Mouse (Mus musculus) MEL (cell line): Measurements from ENCODE around the gene Nme9. TPM values are rescaled to one million over a fixed set of nuclear protein-coding genes. Genes with fewer than 3 reads are reported as not detected.

ENCODE experiments used
- DNase-seq: peaks from one replicate; pipeline ENCODE4 v3.0.0; 2011; ENCODE audit warnings: low read depth, low spot score
- H3K27ac ChIP-seq: 2 replicates; pipeline ENCODE4 v1.5.1; 2012; ENCODE audit warnings: low read depth, mild to moderate bottlenecking, control low read depth, low read length, moderate library complexity; ENCODE audit not compliant: control insufficient read depth
- H3K27me3 ChIP-seq, 2 experiments: fragments of 150-350 bp in 1 of 2; sonication (generic) in 1 of 2; 2 replicates each; pipeline ENCODE4 v1.6.1; 2012; ENCODE audit warnings: low read length in 2 of 2, mild to moderate bottlenecking in 2 of 2, improper control_type of control experiment in 1 of 2, moderate library complexity in 1 of 2; ENCODE audit not compliant: insufficient read depth in 2 of 2, control insufficient read depth in 1 of 2
- H3K36me3 ChIP-seq, 2 experiments: 2 replicates each; pipeline ENCODE4 v1.6.1; 2012 to 2014; ENCODE audit warnings: low read length in 2 of 2, improper control_type of control experiment in 1 of 2, inconsistent platforms in 1 of 2, mild to moderate bottlenecking in 1 of 2; ENCODE audit not compliant: insufficient read depth in 2 of 2, control insufficient read depth in 1 of 2
- H3K4me1 ChIP-seq, 2 experiments: fragments of 150-350 bp in 1 of 2; sonication (generic) in 1 of 2; 2 replicates each; pipeline ENCODE4 v1.6.1; 2012; ENCODE audit warnings: low read length in 2 of 2, improper control_type of control experiment in 1 of 2, mild to moderate bottlenecking in 1 of 2; ENCODE audit not compliant: insufficient read depth in 2 of 2, control insufficient read depth in 1 of 2
- H3K4me3 ChIP-seq, 2 experiments: fragments of 150-350 bp in 1 of 2; sonication (generic) in 1 of 2; 2 replicates each; pipeline ENCODE4 v1.5.1; 2012; ENCODE audit warnings: low read depth in 2 of 2, low read length in 2 of 2, mild to moderate bottlenecking in 2 of 2, moderate library complexity in 2 of 2, control low read depth in 1 of 2, improper control_type of control experiment in 1 of 2; ENCODE audit not compliant: control insufficient read depth in 1 of 2, insufficient read depth in 1 of 2
- H3K79me2 ChIP-seq: 2 replicates; pipeline ENCODE4 v1.6.1; 2012; ENCODE audit warnings: mild to moderate bottlenecking, low read length, moderate library complexity; ENCODE audit not compliant: control insufficient read depth, poor library complexity, insufficient read depth
- H3K9ac ChIP-seq: 2 replicates; pipeline ENCODE4 v1.6.1; 2012; ENCODE audit warnings: low read depth, mild to moderate bottlenecking, control low read depth, low read length, moderate library complexity; ENCODE audit not compliant: control insufficient read depth, poor library complexity, severe bottlenecking
- H3K9me3 ChIP-seq: fragments of 150-350 bp; sonication (generic); replicated peaks from 2 replicates; pipeline ENCODE4 v1.6.1; 2012; ENCODE audit warnings: mild to moderate bottlenecking, low read length, improper control_type of control experiment, moderate library complexity; ENCODE audit not compliant: insufficient read depth
- CHD2 ChIP-seq: IDR thresholded peaks from 2 replicates; pipeline ENCODE4 v1.6.1; 2011; ENCODE audit warnings: low read length, improper control_type of control experiment
- E2F4 ChIP-seq: IDR thresholded peaks from 2 replicates; pipeline ENCODE4 v1.6.1; 2011; ENCODE audit warnings: low read depth, low read length, improper control_type of control experiment, borderline replicate concordance
- ETS1 ChIP-seq: IDR thresholded peaks from 2 replicates; pipeline ENCODE4 v1.6.1; 2012; ENCODE audit warnings: low read depth, mild to moderate bottlenecking, inconsistent platforms, low read length, improper control_type of control experiment, moderate library complexity
- GATA1 ChIP-seq: IDR thresholded peaks from 2 replicates; pipeline ENCODE4 v1.6.1; 2011; ENCODE audit warnings: low read depth, low read length, improper control_type of control experiment
- JUND ChIP-seq: IDR thresholded peaks from 2 replicates; pipeline ENCODE4 v1.6.1; 2011; ENCODE audit warnings: low read depth, mild to moderate bottlenecking, improper control_type of control experiment, low read length
- MAX ChIP-seq: IDR thresholded peaks from 2 replicates; pipeline ENCODE4 v1.6.1; 2011; ENCODE audit warnings: low read length, improper control_type of control experiment
- MYC ChIP-seq: IDR thresholded peaks from 2 replicates; pipeline ENCODE4 v1.6.1; 2011; ENCODE audit warnings: low read depth, mild to moderate bottlenecking, low read length, improper control_type of control experiment, moderate library complexity
- NELFE ChIP-seq: IDR thresholded peaks from 2 replicates; pipeline ENCODE4 v1.6.1; 2011; ENCODE audit warnings: low read depth, low read length, improper control_type of control experiment
- NRF1 ChIP-seq: IDR thresholded peaks from 2 replicates; pipeline ENCODE4 v1.6.1; 2014; ENCODE audit warnings: low read depth, mild to moderate bottlenecking, inconsistent platforms, low read length, improper control_type of control experiment, moderate library complexity; ENCODE audit not compliant: poor library complexity, insufficient read depth, severe bottlenecking
- POLR2AphosphoS2 ChIP-seq: IDR thresholded peaks from 2 replicates; pipeline ENCODE4 v1.6.1; 2011; ENCODE audit warnings: low read length, improper control_type of control experiment
- POLR2AphosphoS5 ChIP-seq: IDR thresholded peaks from 2 replicates; pipeline ENCODE4 v1.6.1; 2012; ENCODE audit warnings: low read depth, borderline replicate concordance, mild to moderate bottlenecking, inconsistent platforms, low read length, moderate library complexity, mixed read lengths
- RAD21 ChIP-seq: IDR thresholded peaks from 2 replicates; pipeline ENCODE4 v1.6.1; 2011; ENCODE audit warnings: mild to moderate bottlenecking, low read depth, low read length, improper control_type of control experiment
- RCOR1 ChIP-seq: IDR thresholded peaks from 2 replicates; pipeline ENCODE4 v1.6.1; 2012; ENCODE audit warnings: low read depth, mild to moderate bottlenecking, inconsistent platforms, low read length, improper control_type of control experiment
- SIN3A ChIP-seq: IDR thresholded peaks from 2 replicates; pipeline ENCODE4 v1.6.1; 2012; ENCODE audit warnings: low read length, improper control_type of control experiment, inconsistent platforms
- TAL1 ChIP-seq: IDR thresholded peaks from 2 replicates; pipeline ENCODE4 v1.6.1; 2012; ENCODE audit warnings: mild to moderate bottlenecking, inconsistent platforms, low read length, moderate library complexity, mixed read lengths
- TBP ChIP-seq: IDR thresholded peaks from 2 replicates; pipeline ENCODE4 v1.8.0; 2011; ENCODE audit warnings: low read depth, low read length, improper control_type of control experiment
- UBTF ChIP-seq: IDR thresholded peaks from 2 replicates; pipeline ENCODE4 v1.6.1; 2012; ENCODE audit warnings: low read depth, mild to moderate bottlenecking, inconsistent platforms, low read length, improper control_type of control experiment, moderate library complexity, borderline replicate concordance; ENCODE audit not compliant: insufficient read depth
- ZKSCAN1 ChIP-seq: IDR thresholded peaks from 2 replicates; pipeline ENCODE4 v1.6.1; 2012; ENCODE audit warnings: low read depth, mild to moderate bottlenecking, inconsistent platforms, low read length, improper control_type of control experiment, moderate library complexity
- ZMIZ1 ChIP-seq: IDR thresholded peaks from 2 replicates; pipeline ENCODE4 v1.6.1; 2012; ENCODE audit warnings: low read depth, mild to moderate bottlenecking, inconsistent platforms, low read length, improper control_type of control experiment, moderate library complexity
- ZNF384 ChIP-seq: IDR thresholded peaks from 2 replicates; pipeline ENCODE4 v1.6.1; 2012; ENCODE audit warnings: low read depth, mild to moderate bottlenecking, inconsistent platforms, low read length, improper control_type of control experiment
- polyA plus RNA-seq, 2 experiments: library from polyadenylated mRNA; stranded (reverse) in 1 of 2; unstranded in 1 of 2; fragments of >175 nt in 1 of 2; fragments of >200 nt in 1 of 2; gene quantifications; 2 replicates each; pipeline versions ENCODE4 v1.2.1 to v1.2.4; 2012; ENCODE audit warnings: low replicate concordance in 2 of 2, low read depth in 1 of 2; ENCODE audit not compliant: insufficient read length in 2 of 2, insufficient read depth in 1 of 2, missing spikeins in 1 of 2
- total RNA-seq: library from RNA; depleted of rRNA; stranded (reverse); fragments of 300-350 nt; gene quantifications from 2 replicates; pipeline ENCODE4 v1.2.3, GENCODE M21; 2012

Nme9 gene
- total and polyA plus RNA-seq, 3 experiments, result 0.40 to 0.92 TPM; not detected in 1

GRCm38 (mm10) chr9:99428601-99429331 is 22.5 kb upstream of the Nme9 start:
- Histone ChIP-seq H3K79me2 (no peaks in the 10 kb centered on the region), H3K9ac (no peak overlapping the region), H3K4me1 (no peaks in the 10 kb centered on the region), H3K4me3 (no peak overlapping the region), H3K36me3 (no peaks in the 10 kb centered on the region), H3K27ac (no peak overlapping the region)
- TF ChIP-seq SIN3A (no peak), GATA1 (no peak), MYC (no peak), ZNF384 (no peak), TBP (no peak), RAD21 (no peak), NRF1 (no peak), UBTF (no peak), ZKSCAN1 (no peak), ZMIZ1 (no peak)
- TF ChIP-seq, all 39 proteins: peak for 0
- Histone ChIP-seq H3K27me3 (peaks cover 0 to 8% of the 10 kb centered on the region in 2 experiments; a peak in 1 of 4 replicates), H3K9me3 (no peaks in the 10 kb centered on the region)
- DNase-seq, result no peak

- DNase-seq, result no peak
- TF ChIP-seq POLR2AphosphoS2, result no peak
- TF ChIP-seq NRF1, result no peak
- TF ChIP-seq RCOR1, result no peak
- no peak for TF ChIP-seq UBTF
- TF ChIP-seq MAX, result no peak
- TF ChIP-seq JUND, result no peak
- no peak for TF ChIP-seq NELFE
- no peak for TF ChIP-seq E2F4
- no peak for TF ChIP-seq TAL1
- TF ChIP-seq POLR2AphosphoS5, result no peak
- TF ChIP-seq ETS1, result no peak
- TF ChIP-seq TBP, result no peak
- TF ChIP-seq CHD2, result no peak
- no peak for TF ChIP-seq ZMIZ1
- TF ChIP-seq SIN3A, result no peak
- H3K79me2 ChIP-seq, result no peaks in the 10 kb centered on the region
- no peaks in the 10 kb centered on the region for H3K4me1 ChIP-seq
- no peaks in the 10 kb centered on the region for H3K9me3 ChIP-seq
- H3K9ac ChIP-seq, result no peak overlapping the region
- H3K27ac ChIP-seq, result no peak overlapping the region
- H3K27me3 ChIP-seq, result peaks cover 0 to 8% of the 10 kb centered on the region in 2 experiments; a peak in 1 of 4 replicates
- no peak overlapping the region for H3K4me3 ChIP-seq
- no peaks in the 10 kb centered on the region for H3K36me3 ChIP-seq
Observed at GRCm38 (mm10) chr9:99429845-99430244, 21.4 kb upstream of the Nme9 start.
